Mouse (Mus musculus) G1E-ER4 (cell line): Measurements from ENCODE around the gene Fam78a. TPM values are rescaled to one million over a fixed set of nuclear protein-coding genes. Genes with fewer than 3 reads are reported as not detected.

Experiments
- GATA1 ChIP-seq: IDR thresholded peaks from one replicate; pipeline ENCODE4 v1.8.0; 2012; ENCODE audit warnings: low read length, inconsistent platforms
- polyA plus RNA-seq: library from polyadenylated mRNA; stranded (reverse); fragments of >175 nt; gene quantifications from 2 replicates; pipeline ENCODE4 v1.2.3, GENCODE M21; 2012

Fam78a gene
- polyA plus RNA-seq, 1 experiment, result 103 TPM

- TF ChIP-seq GATA1, result no peak
Observed at GRCm38 (mm10) chr2:32111268-32111667, 26.6 kb upstream of the Fam78a start.

- no peak for TF ChIP-seq GATA1
Observed at GRCm38 (mm10) chr2:32105930-32106329, 21.3 kb upstream of the Fam78a start.

GRCm38 (mm10) chr2:32105117-32105913 is 20.7 kb upstream of the Fam78a start:
- no peak for TF ChIP-seq GATA1

- no peak for TF ChIP-seq GATA1
Observed at GRCm38 (mm10) chr2:32104122-32104521, 19.5 kb upstream of the Fam78a start.

GRCm38 (mm10) chr2:32103557-32103956 is 18.9 kb upstream of the Fam78a start:
- no peak for TF ChIP-seq GATA1

- TF ChIP-seq GATA1, result no peak
Observed at GRCm38 (mm10) chr2:32102944-32103343, 18.3 kb upstream of the Fam78a start.

GRCm38 (mm10) chr2:32096122-32096420 is 11.4 kb upstream of the Fam78a start:
- TF ChIP-seq GATA1, result no peak

GRCm38 (mm10) chr2:32095351-32096121 is 10.9 kb upstream of the Fam78a start, which contains the start of gene Plpp7:
Plpp7 (plus strand) TSS chr2:32095528.
- no peak for TF ChIP-seq GATA1

- no peak for TF ChIP-seq GATA1
Observed at GRCm38 (mm10) chr2:32094001-32094707, 9.5 kb upstream of the Fam78a start.

- no peak for TF ChIP-seq GATA1
Observed at GRCm38 (mm10) chr2:32091956-32092355, 7.3 kb upstream of the Fam78a start.

GRCm38 (mm10) chr2:32090145-32090544 is 5.5 kb upstream of the Fam78a start:
- no peak for TF ChIP-seq GATA1

- TF ChIP-seq GATA1, result no peak
Observed at GRCm38 (mm10) chr2:32089606-32090005, 4.9 kb upstream of the Fam78a start.

- no peak for TF ChIP-seq GATA1
Observed at GRCm38 (mm10) chr2:32088372-32088981, 3.8 kb upstream of the Fam78a start.

- TF ChIP-seq GATA1, result no peak
Observed at GRCm38 (mm10) chr2:32087606-32088005, 2.9 kb upstream of the Fam78a start.

- no peak for TF ChIP-seq GATA1
Observed at GRCm38 (mm10) chr2:32085231-32085630, 574 bp upstream of the Fam78a start.

- no peak for TF ChIP-seq GATA1
Observed at GRCm38 (mm10) chr2:32084872-32085199, 179 bp upstream of the Fam78a start.
